Mouse (Mus musculus): ENCODE data around the gene Arhgap40.

DNA sequence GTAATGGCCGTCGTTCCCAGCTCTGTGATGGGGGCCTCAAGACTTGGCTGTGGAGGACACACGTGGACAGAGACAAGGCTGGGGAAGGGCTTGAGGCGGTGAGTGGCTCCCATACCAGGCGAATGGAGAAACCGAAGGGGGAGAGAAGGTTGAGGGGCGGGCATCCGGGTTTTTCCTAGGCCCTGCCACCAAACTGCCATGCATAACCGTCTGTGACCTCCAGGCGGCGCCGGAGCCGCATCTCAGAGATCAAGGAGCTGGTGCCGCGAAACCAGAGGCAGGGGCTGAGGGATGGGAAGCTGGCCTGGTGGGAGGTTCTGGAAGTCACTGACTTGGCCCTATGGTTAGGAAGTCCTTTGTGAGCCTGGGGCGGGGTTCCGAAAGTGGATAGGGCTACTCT is 34.2 kb downstream of the Arhgap40 start:
- peak; percentile 77 for TF ChIP-seq CTCF (IDR thresholded peaks at IDR 0.05; ENCODE audit: borderline replicate concordance, insufficient read depth, low read length)
- TF ChIP-seq POLR2A (IDR thresholded peaks at IDR 0.05; ENCODE audit: low read depth, low read length) = no peak
